Mouse (Mus musculus): Measurements from ENCODE around the gene Sipa1l1. TPM values are rescaled to one million over a fixed set of nuclear protein-coding genes. Genes with fewer than 3 reads are reported as not detected.

Sipa1l1 gene
- total and polyA plus RNA-seq, 3 experiments = 13.6 to 36.7 (median 23.6) TPM

GRCm38 (mm10) chr12:82224848-82225247 is 55.7 kb downstream of the Sipa1l1 start:
- 0 out of 2 replicates have a peak overlapping the region, but pooled peaks have one; percentile 19 for H3K4me2 ChIP-seq (ENCODE audit: insufficient read depth, low read depth, poor library complexity, severe bottlenecking)
- H3K4me1 ChIP-seq (ENCODE audit: control insufficient read depth in 1 of 2, insufficient read depth in 2 of 2) = peaks cover 21 to 53% of the 10 kb centered on the region in 2 experiments
- peaks cover 0 to 4% of the 10 kb centered on the region in 2 experiments for H3K36me3 ChIP-seq (replicated peaks in 1 of 2; ENCODE audit: control insufficient read depth in 1 of 2, insufficient read depth in 1 of 2, low read length in 1 of 2)
- H3K27me3 ChIP-seq (replicated peaks) = no peaks in the 10 kb centered on the region
- H3K9me3 ChIP-seq (replicated peaks; ENCODE audit: low read length) = no peaks in the 10 kb centered on the region
- no peaks in the 10 kb centered on the region for H3K79me2 ChIP-seq (replicated peaks; ENCODE audit: control insufficient read depth, extremely low read depth, insufficient read depth, poor library complexity, severe bottlenecking)
- H3K27ac ChIP-seq (ENCODE audit: insufficient read depth, low read depth) = no peak overlapping the region
- H3K9ac ChIP-seq (ENCODE audit: insufficient read depth, low read depth) = no peak overlapping the region; the same call in 1 of the 2 replicates
- TF ChIP-seq CTCF (conservative IDR thresholded peaks at IDR 0.05 in 1 of 2, IDR thresholded peaks at IDR 0.05 in 1 of 2; ENCODE audit: low read depth in 2 of 2, low read length in 2 of 2) (no peak), NELFE (IDR thresholded peaks at IDR 0.05; ENCODE audit: low read depth, low read length) (no peak), NRF1 (IDR thresholded peaks at IDR 0.05; ENCODE audit: low read depth, low read length) (no peak), TCF12 (IDR thresholded peaks at IDR 0.05; ENCODE audit: low read depth, low read length) (no peak), GABPA (IDR thresholded peaks at IDR 0.05; ENCODE audit: insufficient replicate concordance, low read depth, low read length) (no peak), TBP (conservative IDR thresholded peaks at IDR 0.05; ENCODE audit: low read depth, low read length) (no peak), MYC (IDR thresholded peaks at IDR 0.05; ENCODE audit: low read depth, low read length) (no peak), CHD1 (IDR thresholded peaks at IDR 0.05; ENCODE audit: low read depth, low read length) (no peak), ZC3H11A (IDR thresholded peaks at IDR 0.05; ENCODE audit: low read depth, low read length) (no peak), ZNF384 (IDR thresholded peaks at IDR 0.05; ENCODE audit: low read depth, low read length) (no peak), POLR2A (IDR thresholded peaks at IDR 0.05; ENCODE audit: low read depth, low read length) (no peak), JUND (conservative IDR thresholded peaks at IDR 0.05; ENCODE audit: low read depth, low read length) (no peak), E2F4 (IDR thresholded peaks at IDR 0.05; ENCODE audit: insufficient replicate concordance, low read depth, low read length) (no peak), POLR2AphosphoS2 (IDR thresholded peaks at IDR 0.05; ENCODE audit: low read depth, low read length) (no peak), ZMIZ1 (IDR thresholded peaks at IDR 0.05; ENCODE audit: low read depth, low read length) (no peak)
- no peak overlapping the region for H3K4me3 ChIP-seq (replicated peaks in 1 of 3; ENCODE audit: low read depth in 2 of 3, low read length in 2 of 3, poor library complexity in 1 of 3)
- dilution Hi-C loops (cut with MboI; ENCODE audit: extremely low pct_ligation_motif_present, extremely low pct_unique_long_range_greater_than_20kb, low sequenced_read_pairs) = no loop called here
- no peak for DNase-seq (ENCODE audit: extremely low read depth)
- in situ Hi-C loops (cut with MboI; ENCODE audit: low pct_ligation_motif_present, low pct_unique_long_range_greater_than_20kb, low sequenced_read_pairs) = no loop called here

- H3K4me1 ChIP-seq (ENCODE audit: control insufficient read depth in 1 of 2, insufficient read depth in 2 of 2) = peaks cover 21 to 57% of the 10 kb centered on the region in 2 experiments
- in situ Hi-C loops (cut with MboI; ENCODE audit: low pct_ligation_motif_present, low pct_unique_long_range_greater_than_20kb, low sequenced_read_pairs) = no loop called here
- H3K27ac ChIP-seq (ENCODE audit: insufficient read depth, low read depth) = peak overlapping the region; percentile 29; the same call in 1 of the 2 replicates
- no peaks in the 10 kb centered on the region for H3K79me2 ChIP-seq (replicated peaks; ENCODE audit: control insufficient read depth, extremely low read depth, insufficient read depth, poor library complexity, severe bottlenecking)
- TF ChIP-seq ETS1 (conservative IDR thresholded peaks at IDR 0.05; ENCODE audit: low read depth, low read length) (no peak), CHD2 (IDR thresholded peaks at IDR 0.05; ENCODE audit: low read length) (no peak)
- no peak for DNase-seq (ENCODE audit: extremely low read depth)
- peak overlapping the region; percentile 19; the same call in 1 of the 2 replicates for H3K4me2 ChIP-seq (ENCODE audit: insufficient read depth, low read depth, poor library complexity, severe bottlenecking)
- H3K27me3 ChIP-seq (replicated peaks) = no peaks in the 10 kb centered on the region
- H3K9me3 ChIP-seq (replicated peaks; ENCODE audit: low read length) = no peaks in the 10 kb centered on the region
- no peak overlapping the region for H3K9ac ChIP-seq (ENCODE audit: insufficient read depth, low read depth)
- no peak overlapping the region for H3K4me3 ChIP-seq (replicated peaks in 1 of 3; ENCODE audit: low read depth in 2 of 3, low read length in 2 of 3, poor library complexity in 1 of 3)
- dilution Hi-C loops (cut with MboI; ENCODE audit: extremely low pct_ligation_motif_present, extremely low pct_unique_long_range_greater_than_20kb, low sequenced_read_pairs) = no loop called here
- H3K36me3 ChIP-seq (replicated peaks in 1 of 2; ENCODE audit: control insufficient read depth in 1 of 2, insufficient read depth in 1 of 2, low read length in 1 of 2) = peaks cover 0 to 4% of the 10 kb centered on the region in 2 experiments
Observed at GRCm38 (mm10) chr12:82225278-82225677, 56.2 kb downstream of the Sipa1l1 start.
